Mouse (Mus musculus) liver, embryonic 16.5 days (tissue): Measurements from ENCODE around the gene Atg7. TPM values are rescaled to one million over a fixed set of nuclear protein-coding genes. Genes with fewer than 3 reads are reported as not detected.
A peak's percentile ranks its signal among the peaks of the same experiment; 100 is the strongest.

ENCODE experiments used
- ATAC-seq: fragments of 200-750 bp; cut with Nextera tagmentation; 2 replicates; pipeline ENCODE4 v1.8.0; 2017; ENCODE audit warnings: low read depth, mild to moderate bottlenecking, moderate number of reproducible peaks, moderate library complexity
- H3K27ac ChIP-seq: fragments of 300-500 bp; sonication (generic); 2 replicates; pipeline ENCODE4 v1.5.1; 2014; ENCODE audit warnings: mild to moderate bottlenecking, low read length
- H3K27me3 ChIP-seq: fragments of 300-500 bp; sonication (generic); 2 replicates; pipeline ENCODE4 v1.6.1; 2014; ENCODE audit warnings: low read depth, low read length, mixed read lengths; ENCODE audit not compliant: control insufficient read depth, insufficient read depth
- H3K36me3 ChIP-seq: fragments of 300-500 bp; sonication (generic); 2 replicates; pipeline ENCODE4 v1.6.1; 2014; ENCODE audit warnings: mild to moderate bottlenecking; ENCODE audit not compliant: control insufficient read depth, insufficient read depth
- H3K4me1 ChIP-seq: fragments of 300-500 bp; sonication (generic); 2 replicates; pipeline ENCODE4 v1.6.1; 2014; ENCODE audit warnings: low read depth, low read length, mixed read lengths; ENCODE audit not compliant: control insufficient read depth
- H3K4me2 ChIP-seq: fragments of 300-500 bp; sonication (generic); 2 replicates; pipeline ENCODE4 v1.6.1; 2014; ENCODE audit warnings: low read depth, low read length, mixed read lengths
- H3K4me3 ChIP-seq: fragments of 300-500 bp; sonication (generic); 2 replicates; pipeline ENCODE4 v1.5.1; 2014; ENCODE audit warnings: low read depth, mild to moderate bottlenecking, low read length
- H3K9ac ChIP-seq: fragments of 300-500 bp; sonication (generic); 2 replicates; pipeline ENCODE4 v1.6.1; 2014; ENCODE audit warnings: low read depth, low read length
- H3K9me3 ChIP-seq: fragments of 300-500 bp; sonication (generic); replicated peaks from 2 replicates; pipeline ENCODE4 v1.6.1; 2016; ENCODE audit warnings: low read length; ENCODE audit not compliant: control insufficient read depth
- WGBS: fragments of 180-500 bp; shearing (Covaris S2); extraction: QIAGEN DNeasy Blood & Tissue Kit; methylation state at CpG from one replicate; pipeline ENCODE4 v1.1.7; 2014; ENCODE audit not compliant: insufficient replicate concordance; 5-methylcytosine and 5-hydroxymethylcytosine counted together
- polyA plus RNA-seq: library from polyadenylated mRNA; unstranded; fragments of >200 nt; fragmentation: Nextera tagmentation; extraction: Ambion mirVana; gene quantifications from 2 replicates; pipeline ENCODE4 v1.2.1, GENCODE M21; 2015

Gene Atg7
- polyA plus RNA-seq, 1 experiment from 2014 or later = 13.2 TPM

- Histone ChIP-seq H3K36me3 (no peaks in the 10 kb centered on the region), H3K27ac (peak overlapping the region; percentile 82), H3K9me3 (no peaks in the 10 kb centered on the region), H3K9ac (peak overlapping the region; percentile 24), H3K4me2 (peak overlapping the region; percentile 50; the same call in 1 of the 2 replicates), H3K27me3 (no peaks in the 10 kb centered on the region), H3K4me3 (no peak overlapping the region), H3K4me1 (peaks cover 55% of the 10 kb centered on the region)
- ATAC-seq = peak; percentile 47; the same call in 1 of the 2 replicates
- WGBS = 27% methylated on average over 4 of the region's 4 CpGs
Measured at GRCm38 (mm10) chr6:114901921-114902320, 259.0 kb downstream of the Atg7 start.

- Histone ChIP-seq H3K4me1 (peaks cover 61% of the 10 kb centered on the region), H3K27ac (no peak overlapping the region), H3K36me3 (no peaks in the 10 kb centered on the region), H3K27me3 (no peaks in the 10 kb centered on the region), H3K9ac (no peak overlapping the region), H3K4me3 (no peak overlapping the region), H3K4me2 (no peak overlapping the region), H3K9me3 (no peaks in the 10 kb centered on the region)
- 45% methylated on average over 6 of the region's 6 CpGs for WGBS
- no peak for ATAC-seq
Measured at GRCm38 (mm10) chr6:114904233-114904632, 261.3 kb downstream of the Atg7 start.

- no peak overlapping the region for H3K9ac ChIP-seq
- no peaks in the 10 kb centered on the region for H3K27me3 ChIP-seq
- no peak for ATAC-seq
- H3K9me3 ChIP-seq = no peaks in the 10 kb centered on the region
- no peak overlapping the region for H3K27ac ChIP-seq
- 71% methylated on average over 3 of the region's 3 CpGs for WGBS
- no peaks in the 10 kb centered on the region for H3K36me3 ChIP-seq
- H3K4me1 ChIP-seq = peaks cover 60% of the 10 kb centered on the region
- H3K4me3 ChIP-seq = no peak overlapping the region
- H3K4me2 ChIP-seq = no peak overlapping the region
Measured at GRCm38 (mm10) chr6:114904818-114905217, 261.9 kb downstream of the Atg7 start.

DNA sequence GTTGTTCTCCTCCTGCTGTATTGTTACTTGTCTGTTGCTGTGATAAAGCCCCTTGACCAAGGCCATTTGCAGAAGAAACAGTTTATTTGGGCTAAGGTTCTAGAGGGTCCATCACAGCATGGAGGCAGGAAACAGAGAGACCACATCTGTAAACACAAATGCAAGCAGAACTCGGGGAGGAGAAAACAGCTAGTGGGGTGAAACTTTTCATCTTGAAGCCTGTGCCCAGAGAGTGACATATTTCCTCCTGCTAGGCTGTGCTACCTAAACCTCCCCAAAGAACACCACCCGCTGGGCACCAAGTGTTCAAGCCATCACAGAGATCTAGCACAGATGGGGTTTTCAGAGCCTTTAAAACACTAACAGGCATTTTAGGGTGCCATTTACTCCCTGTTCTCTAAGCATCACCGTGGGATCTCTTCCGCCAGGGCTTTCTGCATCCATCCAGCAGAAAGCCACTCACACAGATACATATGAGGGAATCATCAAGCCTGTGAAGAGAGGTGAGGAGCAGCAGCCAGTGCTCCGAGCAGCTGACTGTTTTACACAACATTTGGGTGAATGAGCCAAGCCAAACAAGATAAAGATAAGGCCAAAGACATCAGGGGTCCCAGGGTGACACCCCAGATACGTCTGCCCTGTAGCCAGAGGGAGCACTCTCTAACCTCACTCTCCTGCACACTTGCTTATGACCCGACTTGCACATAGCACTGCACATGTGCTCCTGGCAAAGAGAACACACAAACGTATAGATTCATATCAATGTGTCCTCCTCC, 262.5 kb downstream of the Atg7 start:
- WGBS = 43% methylated on average over 8 of the region's 8 CpGs
- ATAC-seq = no peak

GRCm38 (mm10) chr6:114906209-114906608, 263.3 kb downstream of the Atg7 start:
- no peak for ATAC-seq
- Histone ChIP-seq H3K9me3 (no peaks in the 10 kb centered on the region), H3K9ac (no peak overlapping the region), H3K4me1 (peaks cover 47% of the 10 kb centered on the region), H3K4me2 (no peak overlapping the region), H3K4me3 (no peak overlapping the region), H3K27me3 (no peaks in the 10 kb centered on the region), H3K27ac (no peak overlapping the region), H3K36me3 (no peaks in the 10 kb centered on the region)
- 65% methylated on average over 5 of the region's 5 CpGs for WGBS

More for the DNA sequence above, 262.5 kb downstream of the Atg7 start:
- Histone ChIP-seq H3K27me3 (no peaks in the 10 kb centered on the region), H3K27ac (no peak overlapping the region), H3K4me2 (no peak overlapping the region), H3K36me3 (no peaks in the 10 kb centered on the region), H3K9me3 (no peaks in the 10 kb centered on the region), H3K9ac (no peak overlapping the region), H3K4me1 (peaks cover 54% of the 10 kb centered on the region), H3K4me3 (no peak overlapping the region)

DNA sequence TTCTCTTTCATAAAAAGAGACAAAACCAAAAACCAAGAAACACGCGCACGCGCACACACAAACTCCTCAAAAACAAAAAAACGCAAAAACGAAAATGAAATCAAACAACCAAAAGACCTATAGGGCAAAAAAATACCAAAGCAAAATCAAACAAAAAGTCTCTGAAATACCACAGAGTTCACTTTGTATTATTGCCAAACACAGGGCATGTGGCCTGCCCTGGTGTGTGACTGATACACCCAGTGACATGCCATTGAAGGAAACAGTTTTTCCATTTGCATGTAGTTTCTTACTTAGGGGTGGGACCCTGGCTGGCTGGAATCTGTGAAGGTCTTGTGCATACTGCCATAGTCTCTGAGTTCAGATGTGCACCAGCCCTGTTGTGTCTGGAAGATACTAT, 264.6 kb downstream of the Atg7 start:
- Histone ChIP-seq H3K27ac (no peak overlapping the region), H3K4me3 (no peak overlapping the region), H3K4me1 (peaks cover 36% of the 10 kb centered on the region), H3K9ac (no peak overlapping the region), H3K4me2 (no peak overlapping the region), H3K9me3 (no peaks in the 10 kb centered on the region), H3K36me3 (no peaks in the 10 kb centered on the region), H3K27me3 (no peaks in the 10 kb centered on the region)
- ATAC-seq = no peak
- 87% methylated on average over 6 of the region's 6 CpGs for WGBS

- H3K27me3 ChIP-seq = no peaks in the 10 kb centered on the region
- no peak for ATAC-seq
- H3K4me1 ChIP-seq = peaks cover 31% of the 10 kb centered on the region
Measured at GRCm38 (mm10) chr6:114909801-114910200, 266.9 kb downstream of the Atg7 start.

More at GRCm38 (mm10) chr6:114909801-114910200, 266.9 kb downstream of the Atg7 start:
- H3K9ac ChIP-seq = no peak overlapping the region
- no peak overlapping the region for H3K27ac ChIP-seq
- no peak overlapping the region for H3K4me3 ChIP-seq
- no peaks in the 10 kb centered on the region for H3K36me3 ChIP-seq
- 73% methylated on average over 7 of the region's 7 CpGs for WGBS
- no peak overlapping the region for H3K4me2 ChIP-seq
- no peaks in the 10 kb centered on the region for H3K9me3 ChIP-seq

Other genes with a start within 250 kb of the Atg7 start
- gene Hrh1, start 245.2 kb upstream of the Atg7 start, polyA plus RNA-seq = 0.06 TPM in 1 of 2 replicates, not detected in the other